Mouse (Mus musculus): Measurements from ENCODE around the gene Dennd6a. TPM values are rescaled to one million over a fixed set of nuclear protein-coding genes. Genes with fewer than 3 reads are reported as not detected.

Dennd6a gene
- total RNA-seq (2023): 8.8 and 10.8 TPM in 2 replicates

DNA sequence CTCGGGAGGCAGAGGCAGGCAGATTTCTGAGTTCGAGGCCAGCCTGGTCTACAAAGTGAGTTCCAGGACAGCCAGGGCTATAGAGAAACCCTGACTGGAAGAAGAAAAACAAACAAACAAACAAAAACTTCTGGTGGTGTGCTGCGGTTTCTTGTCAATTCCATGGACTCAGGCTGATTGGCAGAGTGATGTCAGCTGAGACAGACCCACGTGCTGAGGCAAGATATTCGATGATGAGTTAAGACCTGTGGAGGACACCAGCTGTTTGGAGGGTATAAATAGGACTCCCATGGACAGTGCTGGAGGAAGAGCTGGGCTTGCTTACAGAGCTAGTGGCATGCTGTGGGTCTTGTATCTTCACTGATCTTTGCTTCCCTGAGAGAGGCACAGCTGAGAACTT, at the start of gene Dennd6a:
TSS of gene Dennd6a (plus strand) at position 301 of the 400 bp plus-strand sequence.

GRCm38 (mm10) chr14:26534757-26535479, 38.7 kb upstream of the Dennd6a start, which contains the start of gene Slmap:
Slmap (minus strand) TSS chr14:26534931.

DNA sequence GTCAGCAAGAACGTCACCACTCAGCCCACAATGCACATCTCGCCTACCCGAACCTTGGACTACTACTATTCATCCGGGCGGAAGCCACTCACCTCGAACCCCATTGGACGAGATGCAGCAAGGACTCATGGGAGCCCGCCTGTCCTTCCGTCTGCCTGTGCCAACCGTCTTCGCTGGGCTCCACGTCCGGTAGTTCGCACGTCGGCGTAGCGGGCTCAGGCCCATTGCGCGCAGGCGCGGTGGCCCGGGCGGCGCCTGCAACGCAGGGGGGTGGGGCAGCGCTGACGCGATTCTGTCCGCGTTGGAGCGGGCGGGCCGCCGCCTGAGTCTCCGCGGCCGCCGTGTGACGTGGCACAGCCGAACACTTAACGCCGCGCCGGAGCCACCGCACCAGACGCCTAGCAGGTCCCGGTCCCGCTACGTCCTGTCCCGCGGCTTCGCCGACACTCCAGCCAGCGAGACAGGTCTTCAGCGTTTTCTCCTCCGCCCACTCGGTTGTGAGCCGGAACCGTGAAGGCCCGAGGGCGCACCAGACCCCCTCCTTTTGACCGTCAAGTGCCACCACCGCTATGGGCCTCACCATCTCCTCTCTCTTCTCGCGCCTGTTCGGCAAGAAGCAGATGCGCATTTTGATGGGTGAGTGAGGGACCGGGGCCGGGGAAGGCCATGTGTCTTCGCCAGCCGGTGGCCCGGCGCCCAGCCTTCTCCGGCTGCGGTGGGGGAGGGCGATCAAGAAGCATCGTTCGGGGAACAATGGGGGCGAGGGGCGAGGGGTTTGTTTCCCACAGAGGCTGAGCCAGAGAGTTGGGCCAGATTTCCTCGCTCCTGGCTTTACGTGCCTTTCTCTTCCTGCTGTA, 64.4 kb downstream of the Dennd6a start, which contains the start of gene Arf4:
TSS of gene Arf4 (plus strand) at position 224 of the 857 bp plus-strand sequence.

GRCm38 (mm10) chr14:26669292-26670073, 95.8 kb downstream of the Dennd6a start, which contains the start of gene Pde12:
Pde12 (minus strand) TSS chr14:26669883.

Other genes with a start within 250 kb of the Dennd6a start
- gene Slmap, start 38.9 kb upstream of the Dennd6a start, total RNA-seq (2023): 88.6 and 122 TPM in 2 replicates
- 189 and 195 TPM in 2 replicates for gene Arf4, start 64.2 kb downstream of the Dennd6a start, total RNA-seq (2023)
- gene Pde12, start 96.0 kb downstream of the Dennd6a start, total RNA-seq (2023): 7.8 and 8.8 TPM in 2 replicates
- 0.02 TPM in 1 of 2 replicates, not detected in the other for gene Dnah12, start 119.4 kb downstream of the Dennd6a start, total RNA-seq (2023)

All from neutrophil, adult 65 days (primary cell).